Mouse (Mus musculus) hindbrain, embryonic 12.5 days (tissue): Measurements from ENCODE around the gene Arsk. TPM values are rescaled to one million over a fixed set of nuclear protein-coding genes. Genes with fewer than 3 reads are reported as not detected.

Experiments
- ATAC-seq: fragments of 200-750 bp; cut with Nextera tagmentation; 2 replicates; pipeline ENCODE4 v1.8.0; 2017; ENCODE audit warnings: moderate TSS enrichment; ENCODE audit not compliant: low FRiP score
- H3K27ac ChIP-seq: fragments of 300-500 bp; sonication (generic); 2 replicates; pipeline ENCODE4 v1.5.1; 2016; ENCODE audit warnings: mild to moderate bottlenecking
- H3K27me3 ChIP-seq: fragments of 300-500 bp; sonication (generic); 2 replicates; pipeline ENCODE4 v1.6.1; 2016; ENCODE audit warnings: mild to moderate bottlenecking
- H3K36me3 ChIP-seq: fragments of 300-500 bp; sonication (generic); 2 replicates; pipeline ENCODE4 v1.6.1; 2016; ENCODE audit warnings: mild to moderate bottlenecking
- H3K4me1 ChIP-seq: fragments of 300-500 bp; sonication (generic); 2 replicates; pipeline ENCODE4 v1.6.1; 2016
- H3K4me2 ChIP-seq: fragments of 300-500 bp; sonication (generic); replicated peaks from 2 replicates; pipeline ENCODE4 v1.6.1; 2016; ENCODE audit warnings: mild to moderate bottlenecking
- H3K4me3 ChIP-seq: fragments of 300-500 bp; sonication (generic); 2 replicates; pipeline ENCODE4 v1.5.1; 2016; ENCODE audit warnings: mild to moderate bottlenecking
- H3K9ac ChIP-seq: fragments of 300-500 bp; sonication (generic); 2 replicates; pipeline ENCODE4 v1.6.1; 2016; ENCODE audit warnings: mild to moderate bottlenecking, moderate library complexity
- H3K9me3 ChIP-seq: fragments of 300-500 bp; sonication (generic); replicated peaks from 2 replicates; pipeline ENCODE4 v1.6.1; 2016; ENCODE audit warnings: mild to moderate bottlenecking
- WGBS: fragments of 180-500 bp; shearing (Covaris S2); methylation state at CpG from one replicate; pipeline ENCODE4 v1.1.7; 2016; 5-methylcytosine and 5-hydroxymethylcytosine counted together
- polyA plus RNA-seq: library from polyadenylated mRNA; unstranded; fragments of >200 nt; fragmentation: Nextera tagmentation; extraction: Ambion mirVana; gene quantifications from 2 replicates; pipeline ENCODE4 v1.2.1, GENCODE M21; 2016

Gene Arsk
- polyA plus RNA-seq, 1 experiment from 2014 or later, result 4.9 TPM

GRCm38 (mm10) chr13:76017974-76018843, 80.3 kb downstream of the Arsk start, which contains the start of gene Rfesd:
Gene Rfesd (minus strand): TSS chr13:76018719.
- Histone ChIP-seq H3K36me3 (no peaks in the 10 kb centered on the region), H3K9ac (peak within 1 kb of the TSS; percentile 84), H3K4me1 (peaks cover 7% of the 10 kb centered on the region), H3K27me3 (no peaks in the 10 kb centered on the region), H3K4me3 (peak within 1 kb of the TSS; percentile 63), H3K27ac (peak within 1 kb of the TSS; percentile 93), H3K9me3 (no peaks in the 10 kb centered on the region), H3K4me2 (peak within 1 kb of the TSS; percentile 54)
- ATAC-seq, result peak; percentile 100
- WGBS, result 1% methylated on average over 50 of the region's 50 CpGs

GRCm38 (mm10) chr13:76017465-76017864, 81.0 kb downstream of the Arsk start:
- H3K4me3 ChIP-seq, result peak overlapping the region; percentile 63
- peaks cover 7% of the 10 kb centered on the region for H3K4me1 ChIP-seq
- no peaks in the 10 kb centered on the region for H3K9me3 ChIP-seq
- peak overlapping the region; percentile 93 for H3K27ac ChIP-seq
- H3K27me3 ChIP-seq, result no peaks in the 10 kb centered on the region
- ATAC-seq, result no peak
- H3K4me2 ChIP-seq, result peak overlapping the region; percentile 54
- WGBS, result 79% methylated on average over 4 of the region's 4 CpGs
- peak overlapping the region; percentile 84 for H3K9ac ChIP-seq
- no peaks in the 10 kb centered on the region for H3K36me3 ChIP-seq

GRCm38 (mm10) chr13:76014511-76014910, 83.9 kb downstream of the Arsk start:
- no peaks in the 10 kb centered on the region for H3K36me3 ChIP-seq
- no peak overlapping the region for H3K4me2 ChIP-seq
- H3K9ac ChIP-seq, result no peak overlapping the region
- H3K27ac ChIP-seq, result no peak overlapping the region
- WGBS, result 81% methylated on average over 2 of the region's 2 CpGs
- no peak overlapping the region for H3K4me3 ChIP-seq
- H3K9me3 ChIP-seq, result no peaks in the 10 kb centered on the region
- no peaks in the 10 kb centered on the region for H3K27me3 ChIP-seq
- H3K4me1 ChIP-seq, result peaks cover 7% of the 10 kb centered on the region
- no peak for ATAC-seq

Other genes with a start within 250 kb of the Arsk start
- 54.9 and 56.6 TPM in 2 replicates for gene Rhobtb3, start 154.7 kb downstream of the Arsk start, polyA plus RNA-seq
- 0.98 and 1.4 TPM in 2 replicates for gene Spata9, start 131.5 kb downstream of the Arsk start, polyA plus RNA-seq
- 19.7 and 20.4 TPM in 2 replicates for gene Rfesd, start 79.9 kb downstream of the Arsk start, polyA plus RNA-seq
- gene Gpr150, start 41.7 kb downstream of the Arsk start, polyA plus RNA-seq, result 0.65 and 0.98 TPM in 2 replicates
- gene Ttc37, start 74 bp upstream of the Arsk start, polyA plus RNA-seq, result 14.5 and 16.4 TPM in 2 replicates
- gene Fam81b, start 206.4 kb upstream of the Arsk start, polyA plus RNA-seq, result 1.5 and 2.6 TPM in 2 replicates